Mouse (Mus musculus) 3134 (cell line): ENCODE measurements around the gene Map10.

ENCODE experiments used
- DNase-seq: peaks from one replicate; pipeline ENCODE4 v3.0.0-alpha.2; 2011; ENCODE audit warnings: low spot score; ENCODE audit not compliant: insufficient read length; ENCODE audit errors: extremely low read depth

Map10 gene

GRCm38 (mm10) chr8:125709171-125709570, 39.6 kb downstream of the Map10 start:
- DNase-seq, result no peak

GRCm38 (mm10) chr8:125711514-125711913, 41.9 kb downstream of the Map10 start:
- no peak for DNase-seq

GRCm38 (mm10) chr8:125716211-125716610, 46.6 kb downstream of the Map10 start:
- no peak for DNase-seq

- no peak for DNase-seq
These were observed 47.0 kb downstream of the Map10 start for GRCm38 (mm10) chr8:125716613-125717012.

- DNase-seq, result no peak
These were observed 49.3 kb downstream of the Map10 start for GRCm38 (mm10) chr8:125718914-125719313.

GRCm38 (mm10) chr8:125722675-125723074, 53.1 kb downstream of the Map10 start:
- DNase-seq, result no peak
